Mouse (Mus musculus) bone marrow, adult 2 months (tissue): ENCODE results near the gene Apoa4. TPM values are rescaled to one million over a fixed set of nuclear protein-coding genes. Genes with fewer than 3 reads are reported as not detected.

Experiments used
- H3K27ac ChIP-seq: fragments of 200-500 bp; 2 replicates; pipeline ENCODE4 v1.5.1; 2012; ENCODE audit warnings: low read depth, mild to moderate bottlenecking, control low read depth, inconsistent platforms, low read length; ENCODE audit not compliant: control insufficient read depth, poor library complexity, insufficient read depth
- H3K4me1 ChIP-seq: fragments of 200-500 bp; 2 replicates; pipeline ENCODE4 v1.6.1; 2011; ENCODE audit warnings: low read length; ENCODE audit not compliant: control insufficient read depth, insufficient read depth
- H3K4me3 ChIP-seq: fragments of 200-500 bp; replicated peaks from 2 replicates; pipeline ENCODE3; 2011; ENCODE audit warnings: mild to moderate bottlenecking, low read depth, low read length, control low read depth; ENCODE audit not compliant: control insufficient read depth
- CTCF ChIP-seq: fragments of 200-500 bp; IDR thresholded peaks from 2 replicates; pipeline ENCODE4 v1.5.1; 2011; ENCODE audit warnings: low read length, control low read depth; ENCODE audit not compliant: control insufficient read depth, insufficient read depth
- POLR2A ChIP-seq: fragments of 200-500 bp; IDR thresholded peaks from 2 replicates; pipeline ENCODE4 v1.6.1; 2011; ENCODE audit warnings: low read depth, mild to moderate bottlenecking, control low read depth, low read length, borderline replicate concordance; ENCODE audit not compliant: control insufficient read depth
- WGBS: fragments of 180-500 bp; shearing (Covaris S2); methylation state at CpG from one replicate; pipeline ENCODE4 v1.1.7; 2018; 5-methylcytosine and 5-hydroxymethylcytosine counted together
- polyA plus RNA-seq: library from polyadenylated mRNA; stranded (reverse); fragments of >200 nt; gene quantifications from 2 replicates; pipeline ENCODE4 v1.2.4, GENCODE M21; 2011; ENCODE audit warnings: low replicate concordance; ENCODE audit not compliant: missing spikeins, insufficient read depth, insufficient read length

Gene Apoa4
- polyA plus RNA-seq: not detected in 2 replicates

GRCm38 (mm10) chr9:46240526-46241153 is at the start of gene Apoa4:
Gene Apoa4 (plus strand): TSS chr9:46240696.
- Histone ChIP-seq H3K27ac (no peak within 1 kb of the TSS), H3K4me1 (no peaks in the 10 kb centered on the region), H3K4me3 (no peak within 1 kb of the TSS)
- TF ChIP-seq CTCF (no peak), POLR2A (no peak)
- WGBS: 66% methylated on average over 7 of the region's 7 CpGs

- TF ChIP-seq POLR2A (no peak), CTCF (no peak)
- Histone ChIP-seq H3K4me1 (no peaks in the 10 kb centered on the region), H3K4me3 (no peak overlapping the region), H3K27ac (no peak overlapping the region)
- WGBS: 82% methylated on average over 8 of the region's 8 CpGs
Observed at GRCm38 (mm10) chr9:46191234-46191633, 49.3 kb upstream of the Apoa4 start.

GRCm38 (mm10) chr9:46191644-46192043 is 48.9 kb upstream of the Apoa4 start:
- 26% methylated on average over 1 of the region's 1 CpGs for WGBS
- H3K4me1 ChIP-seq: no peaks in the 10 kb centered on the region
- no peak overlapping the region for H3K4me3 ChIP-seq
- no peak overlapping the region for H3K27ac ChIP-seq
- TF ChIP-seq CTCF (no peak), POLR2A (no peak)

- no peak overlapping the region for H3K27ac ChIP-seq
- H3K4me3 ChIP-seq: no peak overlapping the region
- H3K4me1 ChIP-seq: no peaks in the 10 kb centered on the region
- TF ChIP-seq CTCF (no peak), POLR2A (no peak)
- WGBS: 69% methylated on average over 6 of the region's 6 CpGs
Observed at GRCm38 (mm10) chr9:46192642-46193041, 47.9 kb upstream of the Apoa4 start.

GRCm38 (mm10) chr9:46194809-46195208 is 45.7 kb upstream of the Apoa4 start:
- 87% methylated on average over 9 of the region's 9 CpGs for WGBS
- H3K4me1 ChIP-seq: no peaks in the 10 kb centered on the region
- no peak overlapping the region for H3K4me3 ChIP-seq
- TF ChIP-seq CTCF (no peak), POLR2A (no peak)
- H3K27ac ChIP-seq: no peak overlapping the region

GRCm38 (mm10) chr9:46196699-46197169 is 43.8 kb upstream of the Apoa4 start:
- 77% methylated on average over 12 of the region's 12 CpGs for WGBS
- no peak for TF ChIP-seq CTCF
- no peak for TF ChIP-seq POLR2A
- Histone ChIP-seq H3K27ac (no peak overlapping the region), H3K4me3 (no peak overlapping the region), H3K4me1 (no peaks in the 10 kb centered on the region)

- Histone ChIP-seq H3K27ac (no peak overlapping the region), H3K4me3 (no peak overlapping the region), H3K4me1 (no peaks in the 10 kb centered on the region)
- no peak for TF ChIP-seq CTCF
- TF ChIP-seq POLR2A: no peak
- WGBS: 78% methylated on average over 9 of the region's 9 CpGs
Observed at GRCm38 (mm10) chr9:46198461-46198860, 42.0 kb upstream of the Apoa4 start.

GRCm38 (mm10) chr9:46198936-46199335 is 41.6 kb upstream of the Apoa4 start:
- Histone ChIP-seq H3K4me1 (no peaks in the 10 kb centered on the region), H3K4me3 (no peak overlapping the region), H3K27ac (no peak overlapping the region)
- 75% methylated on average over 7 of the region's 7 CpGs for WGBS
- TF ChIP-seq POLR2A (no peak), CTCF (no peak)

GRCm38 (mm10) chr9:46199609-46200008 is 40.9 kb upstream of the Apoa4 start:
- no peak overlapping the region for H3K4me3 ChIP-seq
- TF ChIP-seq POLR2A: no peak
- no peaks in the 10 kb centered on the region for H3K4me1 ChIP-seq
- WGBS: 63% methylated on average over 2 of the region's 2 CpGs
- H3K27ac ChIP-seq: no peak overlapping the region
